Mouse (Mus musculus): ENCODE data around the gene Cenpu. TPM values are rescaled to one million over a fixed set of nuclear protein-coding genes. Genes with fewer than 3 reads are reported as not detected.

Gene Cenpu
- polyA plus RNA-seq (2017; shearing (Covaris generic)): 1 to 10 TPM; 5.1 to 8.4 TPM

GRCm38 (mm10) chr8:46551615-46552440 lies at the start of gene Cenpu:
Gene Cenpu, plus strand, starts transcription at chr8:46552028.

DNA sequence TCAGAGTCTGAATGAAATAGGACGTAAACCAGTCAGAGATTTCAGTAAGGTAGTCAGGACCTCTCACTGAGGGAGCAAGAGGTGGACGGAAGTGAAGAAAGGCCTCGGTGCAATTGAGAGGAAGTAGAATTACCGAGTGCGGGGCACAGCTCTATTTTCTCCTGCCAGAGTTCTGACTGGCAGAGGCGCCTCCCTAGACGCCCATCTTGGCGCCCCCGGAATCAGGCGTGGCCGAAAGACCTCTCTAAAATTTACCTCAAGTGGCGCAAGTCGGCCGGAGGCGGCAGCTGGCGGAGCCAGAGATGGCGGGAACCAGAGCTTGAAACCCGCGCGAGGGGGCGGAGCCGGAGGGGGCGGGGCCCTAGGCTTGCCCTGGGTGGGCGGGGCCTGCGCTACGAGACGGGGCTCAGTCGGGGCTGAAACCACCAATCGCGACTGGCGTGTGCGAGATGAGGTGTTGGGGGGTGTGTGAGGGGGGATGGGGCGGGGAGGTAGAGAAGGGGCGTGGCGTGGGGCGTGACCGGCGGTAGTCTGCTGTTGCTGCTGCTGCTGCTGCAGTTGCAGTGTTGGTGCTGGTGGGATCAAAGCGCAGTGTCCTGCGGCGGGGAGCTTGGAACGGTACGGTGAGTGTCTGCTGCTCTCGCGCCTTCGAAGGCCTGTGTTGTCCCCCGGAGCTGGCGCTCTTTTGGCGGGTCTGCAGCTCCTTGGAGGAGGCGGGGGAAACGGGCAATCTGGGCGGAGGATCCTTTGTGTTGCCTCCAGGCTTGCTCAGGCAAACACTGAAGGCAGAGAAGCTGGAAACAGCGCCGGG lies 65.3 kb downstream of the Cenpu start, which contains the start of the genes Primpol and Casp3:
TSS of gene Primpol (minus strand) at position 334 of the 811 bp plus-strand sequence.
TSS of gene Casp3 (plus strand) at position 413 of the 811 bp plus-strand sequence.

Other genes starting within 250 kb of the Cenpu start
- gene Acsl1, start 81.0 kb upstream of the Cenpu start, polyA plus RNA-seq (2017; shearing (Covaris generic)): 10 to 100 TPM in 1 of 2 experiments, 1 to 10 TPM in 1; 9.5 to 18.1 TPM
- 10 to 100 TPM; 26.8 to 29.9 TPM for gene Primpol, start 65.2 kb downstream of the Cenpu start, polyA plus RNA-seq (2017; shearing (Covaris generic))
- gene Casp3, start 65.3 kb downstream of the Cenpu start, polyA plus RNA-seq (2017; shearing (Covaris generic)): 100 to 1,000 TPM in 1 of 2 experiments, 10 to 100 TPM in 1; 62.8 to 114 TPM
- 100 to 1,000 TPM; 181 to 201 TPM for gene Irf2, start 187.7 kb downstream of the Cenpu start, polyA plus RNA-seq (2017; shearing (Covaris generic))